Mouse (Mus musculus) testis, adult 2 months (tissue): ENCODE measurements around the gene Wdr43. TPM values are rescaled to one million over a fixed set of nuclear protein-coding genes. Genes with fewer than 3 reads are reported as not detected.
A peak's percentile ranks its signal among the peaks of the same experiment; 100 is the strongest.

Experiments used
- H3K27ac ChIP-seq: fragments of 200-500 bp; 2 replicates; pipeline ENCODE4 v1.5.1; 2012; ENCODE audit warnings: low read depth, low read length; ENCODE audit not compliant: control insufficient read depth, insufficient read depth
- H3K27me3 ChIP-seq: fragments of 200-500 bp; 2 replicates; pipeline ENCODE4 v1.6.1; 2012; ENCODE audit warnings: mild to moderate bottlenecking, low read length, moderate library complexity; ENCODE audit not compliant: control insufficient read depth, insufficient read depth
- H3K36me3 ChIP-seq: fragments of 200-500 bp; 2 replicates; pipeline ENCODE4 v1.6.1; 2012; ENCODE audit warnings: mild to moderate bottlenecking, low read length; ENCODE audit not compliant: control insufficient read depth, insufficient read depth
- H3K4me1 ChIP-seq: fragments of 200-500 bp; 2 replicates; pipeline ENCODE4 v1.6.1; 2012; ENCODE audit warnings: low read length; ENCODE audit not compliant: control insufficient read depth, insufficient read depth
- H3K4me3 ChIP-seq: fragments of 200-500 bp; 2 replicates; pipeline ENCODE4 v1.5.1; 2012; ENCODE audit warnings: low read depth, mild to moderate bottlenecking, low read length, moderate library complexity, mixed read lengths; ENCODE audit not compliant: control insufficient read depth
- CTCF ChIP-seq: fragments of 200-500 bp; IDR thresholded peaks from 2 replicates; pipeline ENCODE4 v1.5.1; 2012; ENCODE audit warnings: low read depth, mild to moderate bottlenecking, inconsistent platforms, low read length, moderate library complexity; ENCODE audit not compliant: control insufficient read depth, insufficient read depth, insufficient replicate concordance
- POLR2A ChIP-seq: fragments of 200-500 bp; IDR thresholded peaks from 2 replicates; pipeline ENCODE4 v1.6.1; 2012; ENCODE audit warnings: low read depth, mild to moderate bottlenecking, inconsistent platforms, low read length, moderate library complexity; ENCODE audit not compliant: control insufficient read depth
- polyA plus RNA-seq: library from polyadenylated mRNA; depleted of rRNA; stranded (reverse); fragments of >200 nt; gene quantifications from 2 replicates; pipeline ENCODE4 v1.2.3, GENCODE M21; 2012; rRNA removed

The Wdr43 gene
- 4.0 and 5.7 TPM in 2 replicates for polyA plus RNA-seq

DNA sequence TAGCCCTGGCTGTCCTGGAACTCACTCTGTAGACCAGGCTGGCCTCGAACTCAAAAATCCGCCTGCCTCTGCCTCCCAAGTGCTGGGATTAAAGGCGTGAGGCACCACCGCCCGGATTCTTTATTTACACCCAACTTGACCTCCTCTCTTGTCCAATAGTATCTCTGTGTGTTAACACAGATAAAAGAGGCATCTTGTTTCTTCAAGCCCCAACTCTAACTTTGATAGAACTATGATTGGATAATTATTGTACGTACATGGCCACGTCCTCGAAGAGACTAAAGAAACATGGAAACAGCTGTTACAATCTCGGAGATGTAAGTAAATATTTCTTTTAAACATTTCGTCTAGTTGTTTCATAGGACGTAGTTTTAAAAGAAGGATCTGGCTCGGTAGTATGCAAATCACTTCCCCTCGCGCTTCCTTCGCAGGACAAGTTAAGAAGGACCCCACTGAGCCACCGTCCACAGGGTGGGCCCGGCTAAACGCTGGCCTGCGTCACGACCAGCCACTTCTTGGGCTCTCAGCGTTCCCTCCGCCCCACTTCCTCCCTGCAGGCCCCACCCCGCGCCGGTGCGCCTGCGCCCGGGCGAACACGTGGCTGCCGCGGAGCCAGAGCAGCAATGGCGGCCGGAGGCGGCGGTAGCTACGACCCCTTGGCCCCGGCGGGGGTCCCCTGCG is at the start of gene Wdr43:
Gene Wdr43 (plus strand): TSS at position 258 of the 681 bp plus-strand sequence.
- Histone ChIP-seq H3K27ac (peak within 1 kb of the TSS; percentile 82), H3K4me1 (peaks cover 4% of the 10 kb centered on the region), H3K27me3 (no peaks in the 10 kb centered on the region), H3K4me3 (peak within 1 kb of the TSS; percentile 97), H3K36me3 (no peaks in the 10 kb centered on the region)
- TF ChIP-seq CTCF (no peak), POLR2A (peak; percentile 90)

DNA sequence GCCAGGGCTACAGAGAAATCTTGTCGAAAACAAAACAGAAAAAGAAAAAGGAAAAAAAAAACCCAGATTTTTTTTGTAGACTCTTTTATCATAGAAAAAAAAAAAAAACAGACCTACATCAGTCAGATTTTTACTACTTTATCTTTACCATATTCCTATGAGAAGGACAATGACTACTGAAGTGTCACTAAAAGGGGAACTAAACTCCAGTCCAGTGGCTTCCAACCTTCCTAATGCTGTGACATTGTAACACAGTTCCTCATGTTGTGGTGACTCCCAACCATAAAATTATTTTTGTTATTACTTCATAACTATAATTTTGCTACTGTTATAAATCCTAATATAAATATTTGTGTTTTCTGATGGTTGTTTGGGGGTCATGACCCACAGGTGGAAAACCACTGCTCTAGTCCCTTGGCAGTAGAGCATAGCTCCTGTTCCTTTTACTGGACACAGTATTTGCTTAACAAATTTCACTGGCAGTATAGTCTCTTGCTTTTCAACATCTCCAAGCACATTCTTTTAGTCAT is 36.5 kb upstream of the Wdr43 start:
- no peak for TF ChIP-seq POLR2A
- no peak for TF ChIP-seq CTCF
- no peak overlapping the region for H3K27ac ChIP-seq
- no peak overlapping the region for H3K4me3 ChIP-seq
- no peaks in the 10 kb centered on the region; the same call in 1 of the 2 replicates for H3K36me3 ChIP-seq
- H3K27me3 ChIP-seq = no peaks in the 10 kb centered on the region
- H3K4me1 ChIP-seq = no peaks in the 10 kb centered on the region

DNA sequence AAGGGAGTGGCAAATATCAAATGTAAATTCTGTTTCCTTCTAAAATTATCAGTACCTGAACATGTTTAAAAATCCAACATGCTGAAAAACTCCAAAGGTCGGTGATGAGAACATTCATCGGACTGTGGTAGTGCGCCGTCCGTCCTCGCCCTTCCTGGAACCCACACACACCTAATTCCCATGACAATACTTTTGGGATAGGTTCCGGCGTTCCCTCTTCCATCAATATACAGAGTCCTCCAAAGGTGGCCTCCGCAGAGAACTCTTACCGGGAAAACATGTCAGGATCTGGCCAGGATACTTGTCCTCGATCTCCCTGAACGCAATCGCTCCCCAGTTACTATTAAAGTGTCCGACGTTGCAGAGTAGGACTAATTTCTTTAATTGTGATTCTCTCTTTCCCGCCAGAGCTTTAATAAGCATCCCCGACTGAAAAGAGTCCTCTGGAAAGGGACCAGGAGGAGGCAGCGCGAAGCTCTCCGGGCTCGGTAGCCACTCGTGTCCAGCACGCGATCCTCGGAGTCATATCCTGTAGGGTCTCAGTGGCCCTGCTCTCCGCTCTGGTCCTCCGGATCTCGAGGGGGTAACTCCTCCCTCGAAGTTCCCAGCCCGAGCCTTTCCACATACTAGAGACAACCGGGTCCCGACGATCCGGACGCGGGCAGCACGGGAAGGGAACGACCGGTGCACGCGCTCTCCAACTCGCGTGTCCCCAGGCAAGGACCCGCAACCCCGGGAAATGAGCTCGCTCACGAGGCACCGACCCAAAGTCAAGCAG is 17.6 kb upstream of the Wdr43 start:
- no peaks in the 10 kb centered on the region for H3K27me3 ChIP-seq
- H3K27ac ChIP-seq = peak overlapping the region; percentile 55
- H3K4me1 ChIP-seq = peaks cover 3% of the 10 kb centered on the region; the same call in 1 of the 2 replicates
- H3K36me3 ChIP-seq = no peaks in the 10 kb centered on the region
- TF ChIP-seq POLR2A = no peak; the same call in 1 of the 2 replicates
- no peak for TF ChIP-seq CTCF
- peak overlapping the region; percentile 92 for H3K4me3 ChIP-seq

DNA sequence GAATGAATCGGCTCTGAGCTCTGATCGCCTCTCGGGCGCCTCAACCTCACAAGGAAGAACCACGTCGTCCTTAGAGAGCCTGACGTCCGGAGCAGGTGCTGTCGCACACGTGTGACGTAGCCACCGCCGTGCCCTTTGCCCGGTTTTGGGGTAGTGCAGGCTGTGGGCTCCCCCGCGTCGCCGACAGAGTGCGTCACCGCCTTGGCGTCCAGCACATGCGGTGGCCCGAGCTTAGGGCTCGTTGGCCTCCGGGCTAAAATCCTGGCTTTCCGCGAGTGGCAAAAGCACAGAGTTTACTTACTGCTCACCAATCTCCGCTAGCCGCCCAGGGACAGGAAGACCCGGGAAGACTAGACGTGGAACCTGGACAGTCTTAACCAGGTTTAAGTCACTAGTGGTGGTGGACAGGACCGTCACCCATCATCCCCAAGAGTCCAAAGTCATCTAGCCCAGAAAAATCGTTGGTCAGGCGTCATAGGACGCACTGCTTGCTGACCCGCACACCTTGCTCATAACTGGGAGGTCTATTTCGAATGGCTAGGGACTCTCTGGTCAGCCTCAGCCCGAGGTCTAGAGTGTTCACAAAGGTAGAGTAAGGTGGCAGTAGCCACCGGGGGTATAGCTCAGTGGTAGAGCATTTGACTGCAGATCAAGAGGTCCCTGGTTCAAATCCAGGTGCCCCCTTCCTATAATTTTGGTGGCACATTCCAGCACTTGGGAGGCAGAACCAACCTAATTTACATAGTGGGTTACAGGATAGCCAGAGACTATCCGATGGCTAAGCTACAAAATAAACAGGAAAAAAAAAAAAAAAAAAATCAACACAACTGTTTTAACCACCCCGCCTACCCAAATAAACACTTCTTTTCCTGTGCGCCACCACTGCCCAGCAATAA is 16.8 kb upstream of the Wdr43 start:
- Histone ChIP-seq H3K36me3 (no peaks in the 10 kb centered on the region), H3K4me3 (peak overlapping the region; percentile 92), H3K27ac (peak overlapping the region; percentile 55), H3K27me3 (no peaks in the 10 kb centered on the region), H3K4me1 (peaks cover 3% of the 10 kb centered on the region; the same call in 1 of the 2 replicates)
- TF ChIP-seq POLR2A (peak; percentile 68; the same call in 1 of the 2 replicates), CTCF (no peak)

DNA sequence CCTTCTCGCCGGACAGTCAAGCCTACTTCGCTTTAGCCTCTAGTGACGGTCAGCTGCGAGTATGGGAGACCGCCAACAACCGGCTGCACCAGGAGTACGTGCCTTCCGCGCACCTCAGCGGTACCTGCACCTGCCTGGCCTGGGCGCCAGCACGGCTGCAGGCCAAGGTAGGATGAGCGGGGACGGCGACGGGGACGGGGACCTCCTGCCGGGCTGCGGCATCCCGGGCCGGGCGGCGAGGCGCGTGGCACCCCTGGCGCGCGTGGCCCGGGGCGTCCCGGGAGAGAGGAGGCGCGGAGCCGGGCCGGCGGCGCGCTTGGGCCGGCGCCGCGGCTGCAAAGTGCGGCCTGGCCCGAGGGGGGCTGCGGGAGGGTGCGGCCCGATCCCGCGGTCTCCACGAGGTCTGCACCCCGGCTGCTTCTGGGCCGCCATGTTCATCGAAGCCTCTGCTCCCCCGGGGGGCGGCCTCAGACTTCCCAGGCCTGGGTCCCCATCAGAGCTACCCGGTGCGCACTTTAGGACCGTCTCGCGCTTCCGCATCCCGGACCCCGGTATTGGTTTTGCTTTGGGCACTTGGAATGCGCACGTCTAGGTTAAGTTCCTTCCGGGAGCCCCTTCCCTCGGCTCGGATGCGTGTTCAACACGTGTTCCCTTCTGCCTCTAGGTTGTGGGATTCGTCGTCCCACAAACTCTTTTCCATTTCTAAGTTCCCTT is 781 bp downstream of the Wdr43 start:
- H3K4me1 ChIP-seq = peaks cover 4% of the 10 kb centered on the region
- TF ChIP-seq POLR2A (no peak), CTCF (no peak)
- H3K27ac ChIP-seq = peak overlapping the region; percentile 82
- H3K36me3 ChIP-seq = no peaks in the 10 kb centered on the region
- no peaks in the 10 kb centered on the region for H3K27me3 ChIP-seq
- H3K4me3 ChIP-seq = peak overlapping the region; percentile 97

DNA sequence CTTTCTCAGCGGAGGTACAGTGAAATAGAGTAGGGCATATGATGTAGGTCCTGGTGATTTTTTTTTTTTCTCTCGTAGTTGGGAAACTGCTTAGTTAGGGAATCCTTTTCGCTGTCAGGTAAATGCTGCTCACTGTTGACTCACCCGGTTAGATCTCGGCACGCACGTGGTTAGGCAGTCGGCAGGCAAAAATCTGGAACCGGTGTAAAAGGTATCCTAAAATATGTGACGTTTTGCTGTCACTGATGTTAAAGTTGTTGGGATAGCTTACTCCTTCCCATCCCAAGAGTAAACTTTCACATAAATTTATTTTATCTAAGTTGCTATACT is 1.3 kb downstream of the Wdr43 start:
- H3K36me3 ChIP-seq = no peaks in the 10 kb centered on the region
- H3K27me3 ChIP-seq = no peaks in the 10 kb centered on the region
- H3K4me3 ChIP-seq = peak overlapping the region; percentile 97
- TF ChIP-seq POLR2A (no peak), CTCF (no peak)
- no peak overlapping the region for H3K27ac ChIP-seq
- peaks cover 4% of the 10 kb centered on the region for H3K4me1 ChIP-seq
